Comparison of ENCODE assay signal across 8 mouse cellular contexts in genomic region chr16:55820916-55821570, GRCm38 (mm10). TPM values are rescaled to one million over a fixed set of nuclear protein-coding genes. Genes with fewer than 3 reads are reported as not detected.
DNase-seq lines count a peak whose midpoint lies in the region; ATAC-seq and TF ChIP-seq lines count a peak whose summit lies in the region.

No protein-coding gene starts in this region.

- peak overlapping the region; percentile 96 for H3K27ac ChIP-seq in liver, adult 2 months (replicated peaks; ENCODE audit: insufficient read depth, low read depth, low read length)
- H3K27ac ChIP-seq in liver, embryonic 11.5 days (ENCODE audit: low read depth, low read length) = no peak overlapping the region; the same call in 1 of the 2 replicates
- H3K27ac ChIP-seq in stomach, embryonic 16.5 days (ENCODE audit: low read length) = peak overlapping the region; percentile 91

- TF ChIP-seq CTCF in liver, adult 2 months (IDR thresholded peaks at IDR 0.05; ENCODE audit: low read depth, low read length) = no peak

- peak overlapping the region; percentile 100 for H3K9ac ChIP-seq in liver, adult 2 months (ENCODE audit: low read depth, low read length)
- peak overlapping the region; percentile 78 for H3K9ac ChIP-seq in liver, embryonic 11.5 days (ENCODE audit: low read depth, low read length)
- peak overlapping the region; percentile 95 for H3K9ac ChIP-seq in stomach, embryonic 16.5 days (ENCODE audit: low read length)

- no peaks in the 10 kb centered on the region for H3K27me3 ChIP-seq in liver, adult 2 months (ENCODE audit: control insufficient read depth, insufficient read depth, low read length)
- H3K27me3 ChIP-seq in liver, embryonic 11.5 days (replicated peaks; ENCODE audit: control insufficient read depth, insufficient read depth, low read length) = no peaks in the 10 kb centered on the region
- H3K27me3 ChIP-seq in stomach, embryonic 16.5 days (ENCODE audit: control insufficient read depth, insufficient read depth, low read length) = no peaks in the 10 kb centered on the region

- peak overlapping the region; percentile 99 for H3K4me3 ChIP-seq in liver, adult 2 months (ENCODE audit: insufficient read depth, low read depth, low read length)
- peak overlapping the region; percentile 86 for H3K4me3 ChIP-seq in liver, embryonic 11.5 days (ENCODE audit: low read depth, low read length)
- H3K4me3 ChIP-seq in stomach, embryonic 16.5 days (replicated peaks; ENCODE audit: low read length) = peak overlapping the region; percentile 84

- no peaks in the 10 kb centered on the region for H3K9me3 ChIP-seq in liver, embryonic 11.5 days (ENCODE audit: control insufficient read depth, low read length)
- H3K9me3 ChIP-seq in stomach, embryonic 16.5 days (replicated peaks; ENCODE audit: control insufficient read depth, low read length) = no peaks in the 10 kb centered on the region

- no peak for TF ChIP-seq POLR2A in liver, adult 2 months (IDR thresholded peaks at IDR 0.05; ENCODE audit: extremely low read depth, insufficient read depth, low read length)

- peak; percentile 44 for ATAC-seq in granulocyte monocyte progenitor cell, adult 5-6 weeks (replicated peaks; ENCODE audit: poor library complexity, severe bottlenecking)
- ATAC-seq in liver, embryonic 11.5 days (replicated peaks; ENCODE audit: low FRiP score) = no peak
- no peak for ATAC-seq in stomach, embryonic 16.5 days (ENCODE audit: insufficient read depth, low FRiP score)

- peak overlapping the region; percentile 97 for H3K4me2 ChIP-seq in liver, embryonic 11.5 days
- peak overlapping the region; percentile 56 for H3K4me2 ChIP-seq in stomach, embryonic 16.5 days (ENCODE audit: low read depth, low read length)

- under 1% methylated on average over 20 of the region's 20 CpGs for WGBS in liver, adult 2 months
- WGBS in liver, embryonic 11.5 days = 10% methylated on average over 20 of the region's 20 CpGs
- WGBS in stomach, embryonic 16.5 days = 9% methylated on average over 20 of the region's 20 CpGs

- peaks cover 18% of the 10 kb centered on the region for H3K36me3 ChIP-seq in liver, adult 2 months (ENCODE audit: control insufficient read depth, insufficient read depth, low read length)
- peaks cover 8% of the 10 kb centered on the region for H3K36me3 ChIP-seq in liver, embryonic 11.5 days (ENCODE audit: control insufficient read depth, insufficient read depth, low read length)
- H3K36me3 ChIP-seq in stomach, embryonic 16.5 days (ENCODE audit: control insufficient read depth, insufficient read depth, low read length) = peaks cover 17% of the 10 kb centered on the region

- peak; percentile 42 for DNase-seq in liver, adult 2 months (ENCODE audit: extremely low read depth, low read depth, low spot score)
- DNase-seq in liver = no peak
- peak; percentile 71 for DNase-seq in NIH3T3 (ENCODE audit: low read depth)
- no peak for DNase-seq in liver, embryonic 11.5 days (ENCODE audit: low spot score)
- DNase-seq in layer of hippocampus, postnatal 10 days (ENCODE audit: low spot score in 2 of 2) = no peak
- no peak for DNase-seq in ovary, postnatal 36 days (ENCODE audit: low spot score)

- peaks cover 27% of the 10 kb centered on the region for H3K4me1 ChIP-seq in liver, adult 2 months (ENCODE audit: control insufficient read depth, insufficient read depth, low read length)
- peaks cover 14% of the 10 kb centered on the region for H3K4me1 ChIP-seq in liver, embryonic 11.5 days (replicated peaks; ENCODE audit: control insufficient read depth, insufficient read depth, low read length)
- peaks cover 15% of the 10 kb centered on the region for H3K4me1 ChIP-seq in stomach, embryonic 16.5 days (ENCODE audit: control insufficient read depth, insufficient read depth, low read length)

- H3K79me2 ChIP-seq in liver, adult 2 months (ENCODE audit: control insufficient read depth, insufficient read depth, low read length) = peaks cover 19% of the 10 kb centered on the region

RNA-seq across cellular contexts. Expression of gene Nfkbiz, which starts 17.7 kb away (rescaled TPM):
- 3.7 and 4.2 TPM in 2 replicates for total RNA-seq in liver, adult 2 months (2014; rRNA removed)
- 4.1 and 4.5 TPM in 2 replicates for polyA plus RNA-seq in liver, adult 2 months (2012; rRNA removed)
- total RNA-seq in granulocyte monocyte progenitor cell, adult 5-6 weeks (2014; fragmentation: Nextera tagmentation) = 3.4 and 5.0 TPM in 2 replicates
- total RNA-seq in granulocyte monocyte progenitor cell, adult 5-6 weeks (2017) = 16.2 and 16.4 TPM in 2 replicates
- 4.5 and 4.6 TPM in 2 replicates for polyA plus RNA-seq in liver, embryonic 11.5 days (2014; fragmentation: Nextera tagmentation; extraction: Ambion mirVana)
- polyA plus RNA-seq in stomach, embryonic 16.5 days (2015; fragmentation: Nextera tagmentation; extraction: Ambion mirVana) = 10.0 and 10.6 TPM in 2 replicates
- total RNA-seq in layer of hippocampus, postnatal 10 days (2021) = 1 to 10 TPM; 4.4 to 4.5 TPM

Comparison
In these comparisons a context has a peak if more than half of its experiments do, and no peak if none do; other contexts are left out.
1. DNase-seq: peak in liver, adult 2 months (single experiment) and NIH3T3 (single experiment); none in liver (single experiment), liver, embryonic 11.5 days (single experiment), layer of hippocampus, postnatal 10 days (0 of 2) and ovary, postnatal 36 days (single experiment).
2. Peak in every context shown above with its lines, with median percentiles within 50 percentile points of each other: H3K4me3 ChIP-seq and H3K9ac ChIP-seq.